Mouse (Mus musculus) granulocyte monocyte progenitor cell, adult 5-6 weeks (primary cell): ENCODE measurements around the gene Tmem164. TPM values are rescaled to one million over a fixed set of nuclear protein-coding genes. Genes with fewer than 3 reads are reported as not detected.

ENCODE experiments used
- ATAC-seq: replicated peaks from 2 replicates; pipeline ENCODE4 v1.8.0; 2016; ENCODE audit warnings: mild to moderate bottlenecking, moderate TSS enrichment, inconsistent platforms; ENCODE audit not compliant: poor library complexity, severe bottlenecking
- total RNA-seq, 2 experiments: library from RNA; stranded (forward) in 1 of 2; stranded (reverse) in 1 of 2; fragments of 200-712, 200-1000 nt in 1 of 2; fragments of >200 nt in 1 of 2; fragmentation: Nextera tagmentation in 1 of 2; gene quantifications; 2 replicates each; pipeline ENCODE4 v1.2.3; 2014 to 2017

The Tmem164 gene
- total RNA-seq, 2 experiments from 2014 or later, result 38.0 to 49.8 TPM

- ATAC-seq, result no peak
Measured at GRCm38 (mm10) chrX:142883593-142883992, 202.4 kb downstream of the Tmem164 start.

- no peak for ATAC-seq
Measured at GRCm38 (mm10) chrX:142885962-142886361, 204.8 kb downstream of the Tmem164 start.
